Mouse (Mus musculus) A20 (cell line): ENCODE data around the gene Nek1.
A peak's percentile ranks its signal among the peaks of the same experiment; 100 is the strongest.
"Not testable (repeated sequence)": the region's sequence is repeated elsewhere in the genome, so short reads cannot be mapped to it uniquely, and the experiment has no call there.

ENCODE experiments used
- DNase-seq: peaks from one replicate; pipeline ENCODE4 v3.0.0-alpha.2; 2011; ENCODE audit warnings: low read depth, low spot score

Gene Nek1

GRCm38 (mm10) chr8:60984260-60985010, 8.6 kb upstream of the Nek1 start:
- not testable (repeated sequence) for DNase-seq

- DNase-seq, result no peak
Observed at GRCm38 (mm10) chr8:60992561-60992909, 460 bp upstream of the Nek1 start.

GRCm38 (mm10) chr8:60993639-60993986, 618 bp downstream of the Nek1 start:
- no peak for DNase-seq

- DNase-seq, result no peak
Observed at GRCm38 (mm10) chr8:60996468-60996867, 3.5 kb downstream of the Nek1 start.

- DNase-seq, result peak; percentile 66
Observed at GRCm38 (mm10) chr8:61041951-61042350, 49.0 kb downstream of the Nek1 start.

GRCm38 (mm10) chr8:61043874-61044273, 50.9 kb downstream of the Nek1 start:
- DNase-seq, result no peak

GRCm38 (mm10) chr8:61046816-61047215, 53.8 kb downstream of the Nek1 start:
- no peak for DNase-seq

- DNase-seq, result no peak
Observed at GRCm38 (mm10) chr8:61053017-61053416, 60.0 kb downstream of the Nek1 start.

- no peak for DNase-seq
Observed at GRCm38 (mm10) chr8:61054313-61054712, 61.3 kb downstream of the Nek1 start.

- DNase-seq, result no peak
Observed at GRCm38 (mm10) chr8:61056997-61057396, 64.0 kb downstream of the Nek1 start.

GRCm38 (mm10) chr8:61059143-61059542, 66.1 kb downstream of the Nek1 start:
- peak; percentile 34 for DNase-seq

GRCm38 (mm10) chr8:61060412-61060811, 67.4 kb downstream of the Nek1 start:
- DNase-seq, result no peak

GRCm38 (mm10) chr8:61075059-61075458, 82.1 kb downstream of the Nek1 start:
- peak; percentile 7 for DNase-seq

- DNase-seq, result no peak
Observed at GRCm38 (mm10) chr8:61110496-61110895, 117.5 kb downstream of the Nek1 start.

- DNase-seq, result no peak
Observed at GRCm38 (mm10) chr8:61111940-61112339, 118.9 kb downstream of the Nek1 start.

GRCm38 (mm10) chr8:61121631-61122030, 128.6 kb downstream of the Nek1 start:
- no peak for DNase-seq

- DNase-seq, result no peak
Observed at GRCm38 (mm10) chr8:61127299-61127861, 134.4 kb downstream of the Nek1 start.

- DNase-seq, result no peak
Observed at GRCm38 (mm10) chr8:61132561-61133134, 139.7 kb downstream of the Nek1 start.

- no peak for DNase-seq
Observed at GRCm38 (mm10) chr8:61141869-61142268, 148.9 kb downstream of the Nek1 start.

GRCm38 (mm10) chr8:61142302-61142701, 149.3 kb downstream of the Nek1 start:
- no peak for DNase-seq

- no peak for DNase-seq
Observed at GRCm38 (mm10) chr8:61142845-61143244, 149.8 kb downstream of the Nek1 start.

- no peak for DNase-seq
Observed at GRCm38 (mm10) chr8:61148728-61149127, 155.7 kb downstream of the Nek1 start.

- no peak for DNase-seq
Observed at GRCm38 (mm10) chr8:61150596-61150995, 157.6 kb downstream of the Nek1 start.
